Mouse (Mus musculus): ENCODE measurements at regions not wholly inside any gene's neighbourhood (a gene's known extent, or its start where the extent isn't known, plus 50 kb on each side); places are given as distances from the start of the nearest gene placed in this dataset.

DNA sequence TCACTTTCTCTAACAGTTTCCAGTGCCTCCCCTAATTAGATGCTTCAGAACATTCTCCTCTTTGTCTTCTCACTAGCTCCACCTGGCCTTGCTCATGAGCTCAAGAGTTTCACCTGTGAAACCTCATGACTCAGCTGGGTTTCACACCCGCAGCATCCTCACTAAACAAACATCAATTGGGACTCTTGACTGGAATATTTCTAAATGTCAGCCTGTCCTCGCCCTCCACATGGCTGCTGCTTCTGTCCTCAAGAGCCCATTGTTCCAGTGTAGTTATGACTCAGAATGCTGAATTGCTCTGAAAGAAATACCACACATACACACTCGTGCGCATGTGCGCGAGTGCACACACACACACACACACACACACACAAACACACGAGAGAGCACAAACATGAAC, 407.2 kb downstream of the Prss52 start:
- 81% methylated on average over 7 of the region's 7 CpGs for WGBS (ENCODE audit: insufficient replicate concordance)
- Histone ChIP-seq H3K4me1 (ENCODE audit: control insufficient read depth, insufficient read depth, low read length) (no peaks in the 10 kb centered on the region), H3K4me3 (ENCODE audit: low read depth, low read length) (no peak overlapping the region), H3K9me3 (replicated peaks; ENCODE audit: control insufficient read depth, low read length) (no peaks in the 10 kb centered on the region), H3K27ac (ENCODE audit: low read depth, low read length) (no peak overlapping the region), H3K36me3 (ENCODE audit: control insufficient read depth, insufficient read depth, low read length) (no peaks in the 10 kb centered on the region), H3K27me3 (ENCODE audit: control insufficient read depth, insufficient read depth, low read length) (no peaks in the 10 kb centered on the region), H3K4me2 (no peak overlapping the region), H3K9ac (ENCODE audit: low read depth, low read length) (no peak overlapping the region)
- no peak for ATAC-seq (replicated peaks; ENCODE audit: insufficient number of reproducible peaks, low FRiP score, low TSS enrichment)

DNA sequence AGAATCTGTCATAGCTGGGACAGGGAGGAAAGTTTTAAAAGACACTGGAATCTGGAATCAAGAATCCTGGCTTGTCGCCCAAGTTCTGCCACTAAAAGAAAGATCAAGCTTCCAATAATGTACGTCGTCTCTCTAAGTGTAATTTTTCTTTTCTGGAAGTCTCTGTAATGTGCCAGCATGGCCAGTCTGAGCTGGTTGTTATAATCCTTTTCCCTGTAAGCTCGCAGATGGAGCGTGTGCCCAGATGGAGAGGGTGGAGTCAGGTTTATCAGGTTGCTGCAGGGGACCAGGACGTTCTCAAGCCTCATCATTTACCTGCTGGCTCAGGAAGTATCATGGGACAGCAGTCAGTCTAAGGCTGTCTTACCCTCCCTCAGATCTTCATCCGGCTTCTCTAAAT, 408.6 kb downstream of the Prss52 start:
- no peaks in the 10 kb centered on the region for H3K36me3 ChIP-seq (ENCODE audit: control insufficient read depth, insufficient read depth, low read length)
- WGBS (ENCODE audit: insufficient replicate concordance), result 72% methylated on average over 7 of the region's 7 CpGs
- H3K4me3 ChIP-seq (ENCODE audit: low read depth, low read length), result no peak overlapping the region
- ATAC-seq (replicated peaks; ENCODE audit: insufficient number of reproducible peaks, low FRiP score, low TSS enrichment), result no peak
- no peaks in the 10 kb centered on the region for H3K27me3 ChIP-seq (ENCODE audit: control insufficient read depth, insufficient read depth, low read length)
- H3K4me2 ChIP-seq, result no peak overlapping the region
- H3K9ac ChIP-seq (ENCODE audit: low read depth, low read length), result no peak overlapping the region
- no peak overlapping the region for H3K27ac ChIP-seq (ENCODE audit: low read depth, low read length)
- no peaks in the 10 kb centered on the region for H3K4me1 ChIP-seq (ENCODE audit: control insufficient read depth, insufficient read depth, low read length)
- no peaks in the 10 kb centered on the region for H3K9me3 ChIP-seq (replicated peaks; ENCODE audit: control insufficient read depth, low read length)

DNA sequence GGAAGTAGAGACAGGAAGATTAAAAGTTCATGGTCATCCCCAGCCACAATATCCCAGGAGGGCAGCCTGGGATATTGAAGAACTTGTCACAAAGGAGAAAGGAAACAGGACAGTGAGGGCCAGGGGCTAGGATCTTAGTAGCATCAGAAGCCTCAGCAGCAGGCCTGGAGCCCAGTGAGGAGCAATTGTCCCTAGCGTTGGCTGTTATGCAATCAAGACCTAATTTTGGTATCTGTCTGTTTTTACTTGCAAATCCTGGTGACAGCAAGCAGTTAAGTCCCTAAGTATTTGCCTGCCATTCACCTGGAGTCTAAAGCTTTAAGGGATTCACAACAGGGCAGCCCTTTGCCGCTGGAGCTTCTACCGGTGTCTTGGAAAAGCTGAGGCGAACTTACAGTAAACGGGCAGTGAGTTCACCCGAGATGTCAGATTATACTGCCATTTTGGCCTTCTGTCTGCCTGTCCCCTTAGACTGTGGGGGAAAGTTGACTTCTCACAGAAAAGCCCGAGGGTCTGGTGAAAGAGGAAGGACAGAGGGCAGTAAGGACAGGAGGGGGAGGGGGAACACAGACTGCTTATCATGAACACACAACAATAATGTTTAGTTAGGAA, 413.6 kb downstream of the Prss52 start:
- H3K27me3 ChIP-seq (ENCODE audit: control insufficient read depth, insufficient read depth, low read length), result no peaks in the 10 kb centered on the region
- no peak overlapping the region for H3K4me2 ChIP-seq
- no peaks in the 10 kb centered on the region for H3K9me3 ChIP-seq (replicated peaks; ENCODE audit: control insufficient read depth, low read length)
- no peak for ATAC-seq (replicated peaks; ENCODE audit: insufficient number of reproducible peaks, low FRiP score, low TSS enrichment)
- no peak overlapping the region for H3K9ac ChIP-seq (ENCODE audit: low read depth, low read length)
- WGBS (ENCODE audit: insufficient replicate concordance), result 51% methylated on average over 7 of the region's 7 CpGs
- no peak overlapping the region for H3K27ac ChIP-seq (ENCODE audit: low read depth, low read length)
- no peak overlapping the region for H3K4me3 ChIP-seq (ENCODE audit: low read depth, low read length)
- H3K4me1 ChIP-seq (ENCODE audit: control insufficient read depth, insufficient read depth, low read length), result no peaks in the 10 kb centered on the region
- H3K36me3 ChIP-seq (ENCODE audit: control insufficient read depth, insufficient read depth, low read length), result no peaks in the 10 kb centered on the region

DNA sequence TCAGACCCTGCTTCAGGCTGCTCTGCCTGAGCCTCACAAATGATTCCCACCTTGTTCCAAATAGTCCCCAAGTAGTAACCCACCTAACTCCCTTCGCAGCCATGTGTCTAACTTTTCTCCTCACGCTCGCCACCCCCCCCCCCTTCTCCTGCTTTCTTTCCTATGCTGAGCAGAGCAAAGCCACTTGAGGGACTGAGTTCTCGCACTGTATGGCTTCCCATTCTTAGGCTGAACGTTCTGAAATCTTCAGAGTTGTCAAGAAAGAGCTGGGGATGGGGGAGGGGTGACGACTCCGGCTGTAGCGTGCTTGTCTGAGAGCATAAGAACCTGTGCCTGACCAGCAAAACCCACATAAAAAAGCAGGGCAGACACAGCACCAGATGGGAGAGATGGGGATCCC, 420.6 kb downstream of the Prss52 start:
- no peak for ATAC-seq (replicated peaks; ENCODE audit: insufficient number of reproducible peaks, low FRiP score, low TSS enrichment)
- H3K27ac ChIP-seq (ENCODE audit: low read depth, low read length), result no peak overlapping the region
- no peaks in the 10 kb centered on the region for H3K9me3 ChIP-seq (replicated peaks; ENCODE audit: control insufficient read depth, low read length)
- H3K4me3 ChIP-seq (ENCODE audit: low read depth, low read length), result no peak overlapping the region
- 39% methylated on average over 8 of the region's 8 CpGs for WGBS (ENCODE audit: insufficient replicate concordance)
- H3K9ac ChIP-seq (ENCODE audit: low read depth, low read length), result no peak overlapping the region
- H3K27me3 ChIP-seq (ENCODE audit: control insufficient read depth, insufficient read depth, low read length), result no peaks in the 10 kb centered on the region
- H3K4me2 ChIP-seq, result no peak overlapping the region
- H3K4me1 ChIP-seq (ENCODE audit: control insufficient read depth, insufficient read depth, low read length), result peaks cover 8% of the 10 kb centered on the region
- no peaks in the 10 kb centered on the region for H3K36me3 ChIP-seq (ENCODE audit: control insufficient read depth, insufficient read depth, low read length)

DNA sequence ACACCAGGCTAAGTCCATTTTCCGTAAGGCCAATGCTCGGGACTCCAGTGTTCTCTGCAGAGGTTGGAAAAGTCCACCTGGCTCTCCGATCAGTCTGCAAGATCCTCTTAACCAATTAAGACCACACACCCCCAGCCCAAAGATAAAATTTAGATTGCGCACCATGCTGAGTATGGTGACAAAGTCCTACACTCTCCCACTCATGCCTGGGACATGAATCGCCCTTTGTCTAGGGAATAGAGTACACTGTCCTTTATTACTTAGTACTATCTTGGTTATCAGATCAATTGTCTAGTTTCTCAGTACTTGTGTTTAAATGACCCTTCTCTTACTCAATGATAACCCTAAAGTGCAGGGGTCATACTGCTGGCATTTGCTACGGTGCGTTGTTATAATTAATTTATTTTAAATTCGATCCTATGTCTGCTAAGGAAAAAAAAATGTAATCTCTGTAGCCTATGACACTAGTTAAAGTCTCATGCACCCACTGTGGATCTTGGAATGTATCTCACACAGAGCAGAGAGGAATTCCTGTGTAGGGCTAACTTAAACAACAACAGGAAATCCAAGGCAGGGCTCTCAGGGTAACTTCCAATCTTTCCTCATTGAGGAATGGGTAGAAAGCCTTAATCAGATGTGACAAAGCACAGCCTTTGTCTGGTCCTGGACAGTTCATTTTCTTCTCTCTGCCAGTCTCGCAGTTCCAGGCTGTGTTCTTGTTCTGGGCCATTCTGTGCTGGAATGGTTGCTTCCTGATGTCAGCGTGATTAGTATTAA, 421.4 kb downstream of the Prss52 start:
- H3K27ac ChIP-seq (ENCODE audit: low read depth, low read length), result no peak overlapping the region
- 64% methylated on average over 10 of the region's 10 CpGs for WGBS (ENCODE audit: insufficient replicate concordance)
- no peaks in the 10 kb centered on the region for H3K27me3 ChIP-seq (ENCODE audit: control insufficient read depth, insufficient read depth, low read length)
- H3K4me2 ChIP-seq, result no peak overlapping the region
- peaks cover 8% of the 10 kb centered on the region for H3K4me1 ChIP-seq (ENCODE audit: control insufficient read depth, insufficient read depth, low read length)
- H3K4me3 ChIP-seq (ENCODE audit: low read depth, low read length), result no peak overlapping the region
- H3K9me3 ChIP-seq (replicated peaks; ENCODE audit: control insufficient read depth, low read length), result no peaks in the 10 kb centered on the region
- H3K36me3 ChIP-seq (ENCODE audit: control insufficient read depth, insufficient read depth, low read length), result no peaks in the 10 kb centered on the region
- no peak for ATAC-seq (replicated peaks; ENCODE audit: insufficient number of reproducible peaks, low FRiP score, low TSS enrichment)
- no peak overlapping the region for H3K9ac ChIP-seq (ENCODE audit: low read depth, low read length)

DNA sequence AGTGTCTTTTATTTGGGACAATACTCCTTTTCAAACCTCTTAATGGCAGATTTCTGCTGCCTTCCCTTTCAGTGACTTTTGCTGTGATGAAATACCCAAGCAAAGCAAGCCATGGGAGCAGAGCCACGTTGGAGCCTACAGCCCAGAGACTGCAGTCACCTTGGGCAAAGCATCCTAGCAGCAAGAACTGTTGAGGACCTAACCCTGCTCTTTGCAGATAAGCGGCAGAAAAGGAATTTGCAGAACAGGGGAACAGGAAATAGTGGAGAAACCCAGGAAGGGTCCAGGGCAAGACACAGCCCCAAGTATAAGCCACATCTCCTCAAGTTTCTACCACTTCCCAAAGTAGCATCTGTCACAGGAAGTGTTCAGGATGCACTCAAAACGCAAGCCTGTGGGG, 426.5 kb downstream of the Prss52 start:
- WGBS (ENCODE audit: insufficient replicate concordance), result 50% methylated on average over 3 of the region's 3 CpGs

DNA sequence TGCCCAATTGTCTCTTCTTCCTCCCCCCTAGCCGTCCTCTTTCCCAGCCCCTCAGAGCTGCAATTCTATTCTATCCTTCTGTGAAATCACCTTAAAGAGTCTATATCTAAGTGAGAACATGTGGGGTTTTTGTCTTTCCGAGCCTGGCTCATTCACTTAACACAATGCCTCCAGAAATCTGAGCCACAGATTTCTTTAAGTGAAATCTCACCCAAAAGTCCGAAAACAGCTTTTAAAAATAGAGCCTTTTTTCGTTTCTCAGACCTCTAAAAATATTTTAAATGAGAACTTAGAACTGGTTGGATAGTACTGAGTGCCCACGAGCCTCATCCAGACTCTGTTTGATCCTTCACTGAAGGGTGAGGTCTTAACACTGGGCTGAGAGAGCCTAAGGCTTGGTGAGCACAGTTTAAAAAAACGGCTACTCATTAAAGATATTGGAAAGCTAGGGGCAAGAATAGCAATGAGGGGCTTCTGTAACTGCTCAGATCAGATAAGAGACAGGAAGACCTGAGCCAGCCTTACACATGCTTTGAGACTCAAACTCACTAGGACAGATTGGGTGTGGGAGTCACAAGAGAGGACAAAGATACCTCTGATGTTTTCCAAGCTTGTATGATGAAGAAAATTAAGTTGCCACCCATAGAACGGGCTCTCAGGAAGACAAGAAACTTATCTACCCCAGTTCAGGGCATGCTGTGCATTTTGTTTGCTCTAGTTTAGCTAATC, 427.3 kb downstream of the Prss52 start:
- Histone ChIP-seq H3K9me3 (replicated peaks; ENCODE audit: control insufficient read depth, low read length) (no peaks in the 10 kb centered on the region), H3K27me3 (ENCODE audit: control insufficient read depth, insufficient read depth, low read length) (no peaks in the 10 kb centered on the region), H3K27ac (ENCODE audit: low read depth, low read length) (no peak overlapping the region), H3K4me3 (ENCODE audit: low read depth, low read length) (no peak overlapping the region), H3K4me1 (ENCODE audit: control insufficient read depth, insufficient read depth, low read length) (no peaks in the 10 kb centered on the region), H3K36me3 (ENCODE audit: control insufficient read depth, insufficient read depth, low read length) (no peaks in the 10 kb centered on the region), H3K4me2 (no peak overlapping the region), H3K9ac (ENCODE audit: low read depth, low read length) (no peak overlapping the region)
- WGBS (ENCODE audit: insufficient replicate concordance), result 45% methylated on average over 7 of the region's 7 CpGs
- ATAC-seq (replicated peaks; ENCODE audit: insufficient number of reproducible peaks, low FRiP score, low TSS enrichment), result no peak

More for the DNA sequence above, 426.5 kb downstream of the Prss52 start:
- no peaks in the 10 kb centered on the region for H3K27me3 ChIP-seq (ENCODE audit: control insufficient read depth, insufficient read depth, low read length)
- no peaks in the 10 kb centered on the region for H3K9me3 ChIP-seq (replicated peaks; ENCODE audit: control insufficient read depth, low read length)
- no peaks in the 10 kb centered on the region; the same call in 1 of the 2 replicates for H3K4me1 ChIP-seq (ENCODE audit: control insufficient read depth, insufficient read depth, low read length)
- H3K4me2 ChIP-seq, result no peak overlapping the region
- no peak overlapping the region for H3K4me3 ChIP-seq (ENCODE audit: low read depth, low read length)
- H3K27ac ChIP-seq (ENCODE audit: low read depth, low read length), result no peak overlapping the region
- no peak for ATAC-seq (replicated peaks; ENCODE audit: insufficient number of reproducible peaks, low FRiP score, low TSS enrichment)
- no peaks in the 10 kb centered on the region for H3K36me3 ChIP-seq (ENCODE audit: control insufficient read depth, insufficient read depth, low read length)
- H3K9ac ChIP-seq (ENCODE audit: low read depth, low read length), result no peak overlapping the region

DNA sequence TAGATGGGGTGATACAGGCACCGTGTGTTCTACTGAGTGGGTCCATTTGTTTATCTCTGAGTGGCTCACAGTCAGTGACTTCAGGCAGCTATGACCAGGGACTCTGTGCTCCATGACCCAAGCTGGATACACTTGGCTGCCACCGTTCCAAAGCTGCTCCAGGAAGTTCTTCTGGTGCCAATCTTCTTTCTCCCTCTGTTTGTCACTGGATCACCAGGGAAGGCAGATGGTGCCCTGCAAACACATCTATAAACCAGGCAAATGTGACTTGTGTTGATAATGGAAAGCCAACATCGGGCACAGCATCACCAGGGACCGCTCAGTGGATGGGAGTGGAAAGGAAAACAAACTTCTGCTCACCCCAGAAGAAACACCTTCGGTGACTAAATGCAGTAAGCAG, 428.3 kb downstream of the Prss52 start:
- WGBS (ENCODE audit: insufficient replicate concordance), result 77% methylated on average over 5 of the region's 5 CpGs
- ATAC-seq (replicated peaks; ENCODE audit: insufficient number of reproducible peaks, low FRiP score, low TSS enrichment), result no peak
- Histone ChIP-seq H3K4me2 (no peak overlapping the region), H3K9ac (ENCODE audit: low read depth, low read length) (no peak overlapping the region), H3K36me3 (ENCODE audit: control insufficient read depth, insufficient read depth, low read length) (no peaks in the 10 kb centered on the region), H3K27ac (ENCODE audit: low read depth, low read length) (no peak overlapping the region), H3K9me3 (replicated peaks; ENCODE audit: control insufficient read depth, low read length) (no peaks in the 10 kb centered on the region), H3K4me3 (ENCODE audit: low read depth, low read length) (no peak overlapping the region), H3K4me1 (ENCODE audit: control insufficient read depth, insufficient read depth, low read length) (no peaks in the 10 kb centered on the region), H3K27me3 (ENCODE audit: control insufficient read depth, insufficient read depth, low read length) (no peaks in the 10 kb centered on the region)
